Mouse (Mus musculus) gastrocnemius, postnatal 4 days (tissue): ENCODE measurements around the gene Vmn1r137. TPM values are rescaled to one million over a fixed set of nuclear protein-coding genes. Genes with fewer than 3 reads are reported as not detected.
"Not testable (repeated sequence)": the region's sequence is repeated elsewhere in the genome, so short reads cannot be mapped to it uniquely, and the experiment has no call there.

ENCODE experiments used
- DNase-seq, 2 experiments: peaks; one replicate each; pipeline ENCODE4 v3.0.0; 2021 to 2022; ENCODE audit warnings: low spot score in 2 of 2, mixed read lengths in 2 of 2
- long read RNA-seq, 2 experiments: library from polyadenylated mRNA; stranded (forward); transcript quantifications; one replicate each; pipeline ENCODE4 v2.0.0; 2021
- total RNA-seq, 2 experiments: library from RNA; stranded (reverse); gene quantifications; 2 replicates each; pipeline ENCODE4 v1.2.3; 2021

Vmn1r137 gene
- total RNA-seq, result not detected
- long read RNA-seq, experiment 1, result 0 reads
- long read RNA-seq, experiment 2, result 0 reads

GRCm38 (mm10) chr7:21994287-21994686, at the start of gene Vmn1r137:
Vmn1r137 (plus strand) TSS chr7:21994587.
- not testable (repeated sequence) for DNase-seq

GRCm38 (mm10) chr7:22028797-22029196, 34.4 kb downstream of the Vmn1r137 start, which contains the start of gene Vmn1r138:
Vmn1r138 (minus strand) TSS chr7:22028897.
- DNase-seq, result not testable (repeated sequence)

Other genes starting within 250 kb of the Vmn1r137 start
- gene Gm4175, start 233.1 kb upstream of the Vmn1r137 start, total RNA-seq, result not detected
- gene Gm4177, start 197.9 kb upstream of the Vmn1r137 start, total RNA-seq, result not detected
- gene Vmn1r135, start 162.2 kb upstream of the Vmn1r137 start, total RNA-seq, result not detected
- not detected for gene Gm5725, start 150.3 kb upstream of the Vmn1r137 start, total RNA-seq
- gene Gm5891, start 73.3 kb upstream of the Vmn1r137 start, total RNA-seq, result not detected
- not detected for gene Vmn1r138, start 34.3 kb downstream of the Vmn1r137 start, total RNA-seq
- not detected for gene Gm6176, start 61.7 kb downstream of the Vmn1r137 start, total RNA-seq
- gene Vmn1r139, start 74.5 kb downstream of the Vmn1r137 start, total RNA-seq, result not detected
- gene Gm16451, start 123.7 kb downstream of the Vmn1r137 start, total RNA-seq, result not detected
- gene Gm10666, start 140.2 kb downstream of the Vmn1r137 start, total RNA-seq, result not detected
- not detected for gene Vmn1r142, start 169.4 kb downstream of the Vmn1r137 start, total RNA-seq
- gene Vmn1r143, start 194.8 kb downstream of the Vmn1r137 start, total RNA-seq, result not detected
- gene Gm8653, start 206.7 kb downstream of the Vmn1r137 start, total RNA-seq, result not detected
- not detected for gene Gm8453, start 234.9 kb downstream of the Vmn1r137 start, total RNA-seq